Mouse (Mus musculus) small intestine, adult 2 months (tissue): Measurements from ENCODE around the gene Tmem181a.
"Not testable (repeated sequence)": the region's sequence is repeated elsewhere in the genome, so short reads cannot be mapped to it uniquely, and the experiment has no call there.

Experiments
- CTCF ChIP-seq: fragments of 200-500 bp; IDR thresholded peaks from 2 replicates; pipeline ENCODE4 v1.5.1; 2012; ENCODE audit warnings: low read depth, mild to moderate bottlenecking, control low read depth, inconsistent platforms, low read length, moderate library complexity, mixed read lengths; ENCODE audit not compliant: insufficient replicate concordance, insufficient read length; ENCODE audit errors: extremely low read depth
- POLR2A ChIP-seq: fragments of 200-500 bp; IDR thresholded peaks from 2 replicates; pipeline ENCODE4 v1.6.1; 2012; ENCODE audit warnings: low read depth, mild to moderate bottlenecking, control low read depth, inconsistent platforms, low read length, moderate library complexity

GRCm38 (mm10) chr17:6270840-6271239 lies 14.2 kb downstream of the Tmem181a start:
- TF ChIP-seq CTCF, POLR2A: not testable (repeated sequence)
